Mouse (Mus musculus) CD4-positive naive resting alpha-beta T cell, adult 76 days (primary cell): ENCODE results near the gene Prkaca. TPM values are rescaled to one million over a fixed set of nuclear protein-coding genes. Genes with fewer than 3 reads are reported as not detected.

Source experiments
- total RNA-seq: library from RNA; stranded (reverse); gene quantifications from one replicate; pipeline ENCODE4 v1.2.4, GENCODE M21; 2023

Prkaca gene
- total RNA-seq: 37.1 TPM

GRCm38 (mm10) chr8:83972150-83973120 is at the start of gene Prkaca:
TSS of gene Prkaca (plus strand) at chr8:83972993.

DNA sequence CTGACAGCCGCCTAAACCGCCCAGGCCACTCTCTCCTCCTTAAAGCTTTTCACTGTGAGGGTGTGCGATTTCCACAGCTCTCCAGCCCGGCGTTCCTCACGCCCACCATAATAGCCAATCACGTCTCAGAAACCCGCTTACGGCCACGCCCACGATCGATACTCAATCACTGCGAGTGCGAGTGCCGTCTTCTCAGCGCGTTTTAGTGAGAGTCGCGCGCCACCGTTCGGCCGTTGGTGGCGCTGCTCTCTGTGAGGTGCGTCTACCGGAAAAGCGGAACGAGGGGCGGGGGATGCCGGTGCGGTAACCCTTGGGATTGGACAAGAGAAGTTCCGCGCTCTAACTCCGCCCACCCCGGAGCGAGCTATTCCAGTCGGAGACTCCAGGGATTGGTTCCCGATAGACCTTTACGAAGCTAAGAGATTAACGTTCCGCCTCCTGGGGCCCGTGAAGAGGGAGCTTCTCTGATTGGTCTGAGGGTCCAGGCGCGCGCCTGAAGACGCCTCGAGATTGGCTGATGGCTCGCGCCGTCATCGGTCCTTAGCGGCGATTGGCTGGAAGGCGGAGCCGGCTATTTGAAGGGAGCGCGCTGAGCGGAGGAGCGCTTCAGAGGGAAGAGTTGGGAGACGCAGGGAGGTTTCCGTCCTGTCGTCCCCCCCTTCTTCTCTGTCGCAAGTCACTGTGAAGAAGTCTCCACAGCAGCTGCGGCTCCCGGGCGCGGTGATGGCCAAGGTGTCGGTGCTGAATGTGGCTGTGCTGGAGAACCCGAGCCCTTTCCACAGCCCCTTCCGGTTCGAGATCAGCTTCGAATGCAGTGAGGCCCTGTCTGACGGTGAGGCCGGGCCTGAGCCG is 17.5 kb upstream of the Prkaca start, which contains the start of the genes Gm10644 and Asf1b:
Gm10644 (minus strand) TSS at position 100 of the 852 bp plus-strand sequence.
Asf1b (plus strand) TSS at position 402 of the 852 bp plus-strand sequence.

GRCm38 (mm10) chr8:83997511-83998141 is 24.8 kb downstream of the Prkaca start, which contains the start of gene Samd1:
TSS of gene Samd1 (plus strand) at chr8:83997672.

DNA sequence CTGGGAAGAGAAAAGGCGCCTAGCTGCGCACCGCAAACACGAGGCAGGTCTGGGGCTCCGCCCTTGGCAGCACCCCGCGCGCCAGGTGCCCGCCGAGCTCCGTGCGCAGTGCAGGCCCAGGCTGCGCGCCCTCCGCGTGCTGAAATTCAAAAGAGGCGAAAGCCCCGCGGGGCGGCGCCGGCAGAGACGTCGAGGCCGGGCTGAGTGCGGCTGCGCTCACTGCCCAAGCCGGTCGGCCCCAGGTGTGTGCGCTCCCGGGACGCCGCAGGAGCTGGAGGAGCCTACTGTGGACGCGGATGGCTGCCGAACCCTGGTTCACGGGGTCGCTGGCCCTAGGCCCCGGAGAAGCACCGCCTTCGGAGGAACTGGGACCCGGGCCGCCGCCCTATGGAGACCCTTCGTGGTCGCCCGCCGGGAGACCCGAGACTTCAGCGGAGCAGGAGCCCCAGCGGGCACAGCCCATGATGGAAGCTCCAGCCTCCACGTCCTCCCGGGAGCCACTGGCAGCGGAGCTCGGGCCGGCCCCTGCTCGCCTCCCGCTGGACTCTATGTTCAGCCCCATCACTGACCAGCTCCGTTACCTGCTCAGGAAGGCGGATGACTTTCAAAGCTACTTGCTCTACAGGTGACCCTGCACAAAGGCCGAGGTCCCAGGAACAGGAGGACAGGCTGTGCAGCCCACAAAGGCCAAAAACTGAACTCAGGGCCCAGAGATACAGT is 28.6 kb downstream of the Prkaca start, which contains the start of gene 1700067K01Rik:
1700067K01Rik (plus strand) TSS at position 222 of the 720 bp plus-strand sequence.

GRCm38 (mm10) chr8:84011705-84012498 is 39.1 kb downstream of the Prkaca start, which contains the start of gene 2210011C24Rik:
TSS of gene 2210011C24Rik (minus strand) at chr8:84012171.

GRCm38 (mm10) chr8:84021096-84021495 is 48.3 kb downstream of the Prkaca start, which contains the start of gene Palm3:
TSS of gene Palm3 (plus strand) at chr8:84021471.

GRCm38 (mm10) chr8:84042066-84042947 is 69.5 kb downstream of the Prkaca start, which contains the start of gene Il27ra:
TSS of gene Il27ra (minus strand) at chr8:84042589.

DNA sequence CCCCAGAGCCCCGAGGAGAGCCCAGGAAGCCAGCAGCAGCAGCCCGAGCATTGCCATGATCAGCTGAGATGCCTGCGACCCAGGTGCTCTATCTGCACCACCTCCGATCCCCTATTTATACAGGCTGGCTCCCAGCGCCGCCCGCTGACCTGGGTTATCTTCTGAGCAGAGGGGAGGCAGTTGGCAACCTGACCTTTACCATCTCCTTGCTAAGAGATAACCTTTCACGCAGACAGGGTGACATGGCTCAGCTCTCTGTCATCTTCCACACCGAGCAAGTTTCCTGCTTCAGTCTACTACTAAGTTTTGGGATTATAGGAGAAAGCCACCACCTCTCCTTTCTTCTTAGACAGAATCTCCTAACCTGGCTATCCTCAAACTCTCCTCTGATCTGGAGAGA is 72.1 kb downstream of the Prkaca start, which contains the start of gene Rln3:
Rln3 (minus strand) TSS at position 101 of the 400 bp plus-strand sequence.

Other genes with a start within 250 kb of the Prkaca start
- gene Adgre5, start 231.7 kb upstream of the Prkaca start, total RNA-seq: 817 TPM
- 59.2 TPM for gene Adgrl1, start 72.9 kb upstream of the Prkaca start, total RNA-seq
- 0.53 TPM for gene Gm10644, start 17.8 kb upstream of the Prkaca start, total RNA-seq
- gene Asf1b, start 17.5 kb upstream of the Prkaca start, total RNA-seq: 3.9 TPM
- gene Samd1, start 24.7 kb downstream of the Prkaca start, total RNA-seq: 42.4 TPM
- not detected for gene 1700067K01Rik, start 28.5 kb downstream of the Prkaca start, total RNA-seq
- gene 2210011C24Rik, start 39.2 kb downstream of the Prkaca start, total RNA-seq: not detected
- not detected for gene Palm3, start 48.5 kb downstream of the Prkaca start, total RNA-seq
- 187 TPM for gene Il27ra, start 69.6 kb downstream of the Prkaca start, total RNA-seq
- not detected for gene Rln3, start 72.0 kb downstream of the Prkaca start, total RNA-seq
- gene Gm10643, start 92.1 kb downstream of the Prkaca start, total RNA-seq: 2.9 TPM
- 113 TPM for gene Rfx1, start 93.8 kb downstream of the Prkaca start, total RNA-seq
- gene Dcaf15, start 131.8 kb downstream of the Prkaca start, total RNA-seq: 63.6 TPM
- 4.2 TPM for gene Podnl1, start 153.0 kb downstream of the Prkaca start, total RNA-seq
- 30.3 TPM for gene Cc2d1a, start 174.9 kb downstream of the Prkaca start, total RNA-seq
- gene 4930432K21Rik, start 175.0 kb downstream of the Prkaca start, total RNA-seq: 2.7 TPM
- gene Nanos3, start 212.2 kb downstream of the Prkaca start, total RNA-seq: not detected